9 mouse cellular contexts compared by ENCODE assay signal in the genomic region with DNA sequence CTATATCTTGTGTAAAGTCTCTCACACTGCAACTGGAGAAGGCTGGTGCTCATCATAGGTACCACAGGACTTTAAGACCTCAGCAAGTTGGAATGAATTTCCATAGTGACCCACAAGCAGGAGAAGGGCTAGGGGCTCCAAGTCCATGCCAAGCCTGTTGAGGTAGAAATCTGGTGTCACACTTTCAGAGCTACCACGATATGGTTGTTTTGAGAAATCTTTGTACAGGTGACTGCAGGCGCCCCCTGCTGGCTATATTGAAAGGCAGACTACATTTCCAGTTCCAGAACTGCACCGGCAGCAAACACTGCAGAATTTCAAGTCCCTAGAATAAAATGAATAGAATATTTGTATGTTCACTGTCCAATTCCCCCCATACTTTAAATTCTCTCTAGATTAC. TPM values are rescaled to one million over a fixed set of nuclear protein-coding genes. Genes with fewer than 3 reads are reported as not detected.
DNase-seq lines count a peak whose midpoint lies in the region; ATAC-seq and TF ChIP-seq lines count a peak whose summit lies in the region.
"Had no signal": no experiment of that assay in that cellular context is flagged by ENCODE, and none has a peak within 500 bp of the region (broad histone marks: within the 10 kb centered on the region; RNA-seq: fewer than 3 reads in every experiment).

No protein-coding gene starts in this region.

- H3K4me3 ChIP-seq in lung, adult 2 months (replicated peaks; ENCODE audit: extremely low read depth, low read depth, low read length), result no peak overlapping the region
- H3K4me3 ChIP-seq: stomach, embryonic 15.5 days had no signal

- peak; percentile 71 for DNase-seq in cerebellum, adult 11 months
- DNase-seq in urinary bladder, postnatal 14 days (ENCODE audit: low spot score), result peak; percentile 68
- DNase-seq in urinary bladder, postnatal 10 days (ENCODE audit: low spot score), result no peak
- DNase-seq in embryo, embryonic 10 days (ENCODE audit: low spot score), result peak; percentile 60
- peak; percentile 67 to 87 for DNase-seq in kidney, postnatal 25 days
- DNase-seq in lung, adult 2 months, result peak; percentile 63
- DNase-seq in spleen, postnatal 10 days (ENCODE audit: low spot score in 2 of 2), result peak; percentile 75 to 87

- H3K4me1 ChIP-seq in lung, adult 2 months (ENCODE audit: control insufficient read depth, insufficient read depth, low read length), result peaks cover 5% of the 10 kb centered on the region
- H3K4me1 ChIP-seq: stomach, embryonic 15.5 days had no signal

- TF ChIP-seq CTCF in lung, adult 2 months (IDR thresholded peaks at IDR 0.05; ENCODE audit: insufficient read depth, low read length), result peak; percentile 49

- no peak for TF ChIP-seq POLR2A in lung, adult 2 months (IDR thresholded peaks at IDR 0.05; ENCODE audit: borderline replicate concordance, extremely low read depth, low read depth, low read length)

- WGBS in lung, adult 2 months, result 2% methylated on average over 3 of the region's 3 CpGs

- no peak for ATAC-seq in cerebellum, adult (ENCODE audit: insufficient number of reproducible peaks, low FRiP score, low TSS enrichment)

RNA-seq across cellular contexts. Expression of gene Relt, which starts 3.4 kb away (rescaled TPM):
- polyA plus RNA-seq in lung, adult 2 months (2012; rRNA removed), result 13.1 and 20.0 TPM in 2 replicates
